Mouse (Mus musculus): ENCODE measurements around the gene Ctsw.
A peak's percentile ranks its signal among the peaks of the same experiment; 100 is the strongest.

Ctsw gene

GRCm38 (mm10) chr19:5465037-5465436 is 3.3 kb downstream of the Ctsw start:
- no peak for DNase-seq (ENCODE audit: extremely low read depth, insufficient read length, low spot score)

DNA sequence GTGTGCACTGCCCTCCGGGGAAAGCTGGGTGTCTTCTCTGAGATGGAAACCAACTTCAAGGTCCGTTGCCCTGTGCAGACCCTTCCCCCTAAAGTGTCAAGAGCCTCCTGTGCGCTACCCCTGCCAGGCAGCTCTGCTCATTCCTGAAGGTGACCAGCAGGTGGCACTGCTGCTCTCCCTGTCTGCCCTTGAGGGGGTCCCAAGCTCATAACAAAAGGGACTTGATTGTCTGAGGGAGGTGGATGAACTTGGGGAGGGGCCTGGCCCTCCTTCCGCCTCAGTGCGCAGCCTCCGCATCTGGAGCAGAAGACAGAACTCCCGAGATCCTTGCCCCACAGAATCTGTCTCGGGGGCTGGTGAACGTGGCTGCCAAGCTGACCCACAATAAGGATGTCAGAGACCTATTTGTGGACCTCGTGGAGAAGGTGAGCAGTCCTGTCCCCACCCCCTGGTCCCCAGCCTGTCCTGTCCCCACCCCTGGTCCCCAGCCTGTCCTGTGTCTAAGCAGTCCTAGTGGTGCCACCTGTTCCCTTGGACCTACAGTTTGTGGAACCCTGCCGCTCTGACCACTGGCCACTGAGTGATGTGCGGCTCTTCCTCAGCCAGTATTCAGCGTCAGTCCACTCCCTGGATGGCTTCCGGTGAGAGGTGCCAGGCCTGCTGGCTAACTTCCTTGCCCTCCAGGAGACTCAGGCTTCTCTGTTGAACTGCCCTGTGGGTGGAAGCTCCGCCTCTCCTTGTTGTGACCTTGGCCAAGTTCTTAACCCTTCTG is 4.3 kb downstream of the Ctsw start:
- no peak for DNase-seq (ENCODE audit: extremely low read depth, insufficient read length, low spot score)

GRCm38 (mm10) chr19:5463212-5463611 is 5.1 kb downstream of the Ctsw start:
- DNase-seq (ENCODE audit: extremely low read depth, insufficient read length, low spot score), result no peak

DNA sequence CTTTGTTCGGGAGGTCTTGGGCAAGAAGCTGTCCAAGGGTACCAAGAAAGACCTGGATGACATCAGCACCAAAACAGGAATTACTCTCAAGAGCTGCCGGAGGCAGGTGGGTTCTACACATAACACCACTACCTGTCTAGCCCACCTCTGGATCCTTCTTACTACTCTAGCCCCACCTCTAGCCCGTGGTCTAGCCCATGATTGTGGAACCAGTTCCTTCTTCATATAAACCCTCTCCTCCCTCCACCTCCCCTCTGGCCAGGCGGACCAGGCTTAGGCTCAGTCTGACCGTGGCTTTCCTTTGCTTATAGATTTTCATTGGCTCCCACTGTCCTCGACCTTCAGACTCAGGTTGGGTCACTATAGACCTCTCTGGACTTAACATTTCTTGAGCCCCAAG is 6.9 kb downstream of the Ctsw start:
- no peak for DNase-seq (ENCODE audit: extremely low read depth, insufficient read length, low spot score)

GRCm38 (mm10) chr19:5460465-5460911 is 7.8 kb downstream of the Ctsw start, which contains the start of gene Fibp:
Gene Fibp (plus strand): TSS chr19:5460615.
- peak; percentile 91 for DNase-seq (ENCODE audit: extremely low read depth, insufficient read length, low spot score)

DNA sequence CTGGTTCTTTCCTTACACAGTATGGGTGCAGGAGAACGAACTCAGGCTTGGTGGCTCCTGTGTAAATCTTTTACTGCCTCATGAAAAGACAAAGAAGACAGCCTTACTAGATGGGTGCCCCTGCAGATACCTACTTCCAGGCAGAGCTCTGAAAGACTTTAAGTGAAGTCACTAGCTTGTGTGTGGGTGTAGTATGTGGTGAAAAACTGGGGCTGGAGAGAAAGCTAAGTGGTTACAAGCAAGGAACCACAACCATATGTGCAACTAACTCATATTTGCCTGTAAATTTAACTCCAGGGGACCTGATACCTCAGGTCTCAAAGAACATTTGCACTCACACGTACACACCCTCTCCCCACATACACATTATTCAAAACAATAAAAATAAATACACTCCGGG is 8.4 kb downstream of the Ctsw start:
- DNase-seq (ENCODE audit: extremely low read depth, insufficient read length, low spot score), result no peak

DNA sequence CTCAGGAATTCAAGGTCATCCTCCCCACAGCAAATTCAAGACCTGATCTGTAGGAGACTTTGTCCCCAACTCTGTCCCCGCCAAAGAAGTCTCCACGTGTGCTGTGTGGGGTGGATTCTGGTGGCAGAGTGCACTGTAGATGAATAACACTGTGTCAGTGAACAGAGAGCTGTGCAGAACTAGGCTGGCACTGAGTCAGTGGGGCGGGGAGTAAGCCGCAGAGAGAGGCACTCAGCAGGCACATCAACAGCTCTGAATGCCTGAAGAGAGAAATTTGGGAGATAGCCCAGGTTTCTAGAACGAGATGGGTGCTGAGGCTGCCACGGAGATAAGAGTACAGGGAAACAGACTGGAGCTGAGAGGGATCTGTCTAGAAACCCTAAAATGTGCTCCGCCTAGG is 9.3 kb downstream of the Ctsw start:
- DNase-seq (ENCODE audit: extremely low read depth, insufficient read length, low spot score), result no peak

DNA sequence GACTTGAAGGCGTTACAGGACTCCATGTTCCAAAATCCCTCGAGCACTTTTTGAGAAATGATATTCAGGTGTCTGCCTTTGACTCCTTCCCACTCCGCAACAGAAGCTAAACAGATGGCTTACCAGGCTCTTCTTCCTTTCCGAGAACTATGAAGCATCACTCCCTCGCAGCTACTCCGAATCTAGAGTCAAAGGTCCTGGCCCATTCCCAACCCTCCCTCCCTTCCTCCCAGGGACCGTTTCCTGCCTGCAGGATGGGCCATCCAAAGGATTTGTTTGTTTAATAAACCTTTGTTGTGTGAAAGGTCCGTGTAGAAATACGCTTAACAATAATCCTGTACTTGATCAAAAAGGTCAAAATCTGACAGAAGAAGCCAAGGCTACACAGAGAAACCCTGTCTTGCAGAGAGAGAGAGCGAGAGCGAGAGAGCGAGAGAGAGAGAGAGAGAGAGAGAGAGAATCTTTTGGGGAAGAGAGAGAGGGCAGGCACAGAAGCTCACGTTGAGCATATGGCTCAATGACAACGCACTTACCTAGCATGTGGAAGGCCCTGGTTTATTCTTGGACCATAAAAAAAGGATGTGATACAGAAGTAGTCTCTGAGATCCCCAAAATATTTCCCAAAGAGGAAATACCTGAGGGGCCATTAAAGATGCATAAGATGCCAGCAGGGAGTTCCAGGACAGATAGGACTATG is 10.4 kb downstream of the Ctsw start, which contains the start of gene Ccdc85b:
Ccdc85b (minus strand) TSS at position 149 of the 697 bp plus-strand sequence.
- DNase-seq (ENCODE audit: extremely low read depth, insufficient read length, low spot score), result no peak

DNA sequence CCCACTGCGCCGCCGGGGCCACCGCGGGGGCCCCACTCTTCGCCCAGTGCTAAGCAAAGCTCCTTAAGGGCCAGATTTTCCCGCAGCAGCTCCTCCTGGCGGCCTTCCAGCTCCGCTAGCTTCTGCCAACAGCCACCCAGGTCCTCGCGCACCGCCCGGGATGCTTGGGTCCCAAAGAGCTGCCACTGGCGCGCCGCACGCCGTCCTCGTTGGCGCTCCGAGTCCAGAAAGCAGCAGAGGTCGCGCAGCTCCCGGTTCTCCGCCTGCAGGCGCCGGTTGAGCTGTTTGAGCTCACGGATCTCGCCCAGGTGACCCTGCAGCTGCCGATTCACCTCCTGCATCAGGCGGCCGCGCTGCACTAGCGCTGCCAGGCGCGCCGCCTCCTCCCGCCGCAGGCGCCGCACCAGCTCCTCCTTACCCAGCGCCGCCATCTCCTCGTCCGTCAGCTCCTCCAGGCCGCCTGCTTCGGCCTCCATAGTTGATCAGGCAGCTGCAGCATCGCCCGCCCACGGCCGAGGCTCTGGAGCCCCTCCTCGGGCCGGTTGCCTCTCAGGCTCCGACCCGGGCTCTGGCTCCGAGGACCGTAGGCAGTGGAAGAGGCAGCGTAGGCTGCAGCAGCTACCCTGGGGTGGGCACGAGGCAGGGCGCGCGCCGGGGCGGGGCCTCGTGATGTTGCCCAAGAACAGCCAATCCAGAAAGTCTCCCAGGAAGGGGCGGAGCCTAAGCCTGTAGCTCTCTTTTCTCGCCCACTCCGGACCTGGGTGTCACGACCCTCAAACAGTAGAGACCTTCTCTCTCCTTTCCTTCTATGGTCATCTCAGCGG is 11.2 kb downstream of the Ctsw start:
- DNase-seq (ENCODE audit: extremely low read depth, insufficient read length, low spot score), result peak; percentile 91

DNA sequence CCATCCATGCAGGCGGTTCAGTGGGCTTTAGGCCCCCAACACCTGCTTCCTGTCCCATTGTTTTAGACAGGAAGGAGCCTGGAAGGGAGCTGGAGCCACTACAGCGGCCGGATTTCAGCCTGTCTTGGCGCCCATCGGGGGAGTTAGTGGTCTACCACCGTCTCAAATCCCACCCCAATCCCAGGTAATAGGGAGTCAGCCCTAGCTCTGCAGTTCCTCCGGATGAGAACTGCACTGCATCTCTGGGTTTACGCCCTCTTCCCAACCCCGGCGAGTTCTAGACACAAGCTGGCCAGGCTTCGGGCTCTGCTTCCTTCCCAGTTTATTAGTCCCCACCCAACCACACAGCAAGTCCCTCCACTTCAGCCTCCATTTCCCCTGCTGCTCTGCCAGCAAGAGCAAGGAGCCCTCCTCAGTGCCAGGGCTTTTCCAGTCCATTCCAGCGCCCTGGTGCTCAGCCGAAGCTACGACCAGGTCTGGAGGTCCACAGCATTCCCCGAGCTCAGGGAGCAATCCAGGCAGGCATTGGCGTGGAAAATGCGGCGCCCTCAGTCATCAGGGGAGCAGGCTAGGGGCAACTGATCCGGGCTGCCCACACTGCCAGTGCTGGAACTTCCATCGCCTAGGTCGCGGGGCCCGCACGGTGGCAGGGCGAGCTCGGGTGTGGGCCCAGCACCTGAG is 11.9 kb downstream of the Ctsw start:
- DNase-seq (ENCODE audit: extremely low read depth, insufficient read length, low spot score), result no peak

DNA sequence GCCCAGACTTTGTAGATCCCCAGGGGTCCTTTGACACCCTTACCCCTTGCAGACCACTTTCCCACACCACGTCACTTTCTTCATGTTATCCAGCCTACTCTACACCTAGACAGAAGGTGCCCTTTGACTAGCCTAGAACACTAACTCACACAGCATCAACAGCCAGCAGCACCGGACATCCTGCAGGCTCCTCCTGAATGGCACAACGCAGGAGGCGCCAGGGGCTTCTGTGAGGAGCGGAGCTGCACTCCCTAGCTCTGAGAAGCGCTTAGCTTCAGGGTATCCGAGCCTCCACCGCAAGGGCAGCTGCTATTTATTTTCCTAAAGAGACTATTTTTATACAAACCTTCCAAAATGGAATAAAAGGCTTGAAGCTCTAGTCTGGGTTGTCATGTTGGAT is 12.7 kb downstream of the Ctsw start:
- DNase-seq (ENCODE audit: extremely low read depth, insufficient read length, low spot score), result no peak

GRCm38 (mm10) chr19:5455037-5455436 is 13.3 kb downstream of the Ctsw start:
- DNase-seq (ENCODE audit: extremely low read depth, insufficient read length, low spot score), result peak; percentile 47

DNA sequence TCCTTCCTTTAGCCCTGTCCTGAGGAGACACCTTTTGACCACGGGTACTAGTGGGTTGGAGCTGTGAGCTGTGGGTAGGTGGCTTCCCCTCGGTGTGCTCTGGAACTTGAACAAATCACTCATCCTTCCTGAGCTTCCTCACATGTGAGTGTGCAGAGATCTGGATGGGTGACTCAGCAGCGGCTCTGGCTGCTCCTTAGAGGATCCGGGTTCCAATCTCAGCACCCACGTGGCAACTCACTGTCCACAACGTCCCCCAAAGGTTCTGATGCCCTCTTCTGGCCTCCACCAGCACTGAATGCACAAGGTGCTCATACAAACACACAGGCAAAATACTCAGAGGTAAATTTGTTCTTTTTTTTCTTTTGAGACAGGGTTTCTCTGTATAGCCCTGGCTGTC is 16.5 kb downstream of the Ctsw start:
- DNase-seq (ENCODE audit: extremely low read depth, insufficient read length, low spot score), result peak; percentile 57

- DNase-seq (ENCODE audit: extremely low read depth, insufficient read length, low spot score), result no peak
These were observed 18.6 kb downstream of the Ctsw start for GRCm38 (mm10) chr19:5449673-5450072.

GRCm38 (mm10) chr19:5448354-5449150 is 19.8 kb downstream of the Ctsw start:
- DNase-seq (ENCODE audit: extremely low read depth, insufficient read length, low spot score), result peak; percentile 90

GRCm38 (mm10) chr19:5447515-5448353 is 20.6 kb downstream of the Ctsw start, which contains the start of gene Fosl1:
Gene Fosl1 (plus strand): TSS chr19:5447547.
- DNase-seq (ENCODE audit: extremely low read depth, insufficient read length, low spot score), result peak; percentile 90

DNA sequence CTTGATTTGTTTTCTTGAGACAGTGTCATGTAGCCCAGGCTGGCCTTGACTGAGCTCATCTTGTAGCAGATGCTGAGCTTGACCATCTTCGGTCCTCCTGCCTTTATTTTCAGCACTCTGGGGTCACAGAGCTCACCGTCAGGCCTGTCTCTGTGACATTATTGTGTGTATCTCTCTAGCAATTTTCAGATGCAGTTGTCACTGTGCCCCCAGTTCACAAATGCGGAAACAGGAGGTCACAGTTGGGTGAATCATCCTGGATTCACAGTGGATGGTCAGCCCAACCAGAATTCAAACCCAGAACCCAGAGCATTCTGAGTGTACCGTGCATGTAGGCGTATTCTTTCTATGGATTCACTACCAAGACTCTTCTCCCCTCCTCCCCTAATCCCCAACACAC is 22.6 kb downstream of the Ctsw start:
- no peak for DNase-seq (ENCODE audit: extremely low read depth, insufficient read length, low spot score)

- peak; percentile 92 for DNase-seq (ENCODE audit: extremely low read depth, insufficient read length, low spot score)
These were observed 23.4 kb downstream of the Ctsw start for GRCm38 (mm10) chr19:5444954-5445353.
